Mouse (Mus musculus) E14TG2a.4 (cell line): ENCODE measurements around the gene 9330182L06Rik.

Source experiments
- CTCF ChIP-seq: conservative IDR thresholded peaks from 2 replicates; pipeline ENCODE4 v1.5.1; 2014; ENCODE audit warnings: low read length
- NANOG ChIP-seq: IDR thresholded peaks from 2 replicates; pipeline ENCODE4 v1.6.1; 2014; ENCODE audit warnings: borderline replicate concordance, low read length, mixed read lengths
- POU5F1 ChIP-seq: IDR thresholded peaks from 2 replicates; pipeline ENCODE4 v1.6.1; 2014; ENCODE audit warnings: low read length, borderline replicate concordance

GRCm38 (mm10) chr5:9427165-9427564 lies 161.2 kb downstream of the 9330182L06Rik start:
- TF ChIP-seq CTCF (no peak), POU5F1 (no peak), NANOG (no peak)
